Mouse (Mus musculus) kidney, embryonic 16.5 days (tissue): ENCODE data around the gene Nedd8. TPM values are rescaled to one million over a fixed set of nuclear protein-coding genes. Genes with fewer than 3 reads are reported as not detected.

Experiments
- ATAC-seq: fragments of 200-750 bp; cut with Nextera tagmentation; 2 replicates; pipeline ENCODE4 v1.8.0; 2017; ENCODE audit warnings: moderate TSS enrichment; ENCODE audit not compliant: low FRiP score, low TSS enrichment
- H3K27ac ChIP-seq: fragments of 300-500 bp; sonication (generic); 2 replicates; pipeline ENCODE4 v1.5.1; 2014; ENCODE audit warnings: low read length
- H3K27me3 ChIP-seq: fragments of 300-500 bp; sonication (generic); 2 replicates; pipeline ENCODE4 v1.6.1; 2014; ENCODE audit warnings: low read length, control low read depth, mixed read lengths; ENCODE audit not compliant: insufficient read depth
- H3K36me3 ChIP-seq: fragments of 300-500 bp; sonication (generic); 2 replicates; pipeline ENCODE4 v1.6.1; 2014; ENCODE audit warnings: low read length, control low read depth, mixed read lengths; ENCODE audit not compliant: insufficient read depth
- H3K4me1 ChIP-seq: fragments of 300-500 bp; sonication (generic); 2 replicates; pipeline ENCODE4 v1.6.1; 2014; ENCODE audit warnings: low read length, control low read depth, mixed read lengths; ENCODE audit not compliant: insufficient read depth
- H3K4me2 ChIP-seq: fragments of 300-500 bp; sonication (generic); replicated peaks from 2 replicates; pipeline ENCODE4 v1.6.1; 2014; ENCODE audit warnings: low read depth, low read length
- H3K4me3 ChIP-seq: fragments of 300-500 bp; sonication (generic); 2 replicates; pipeline ENCODE4 v1.5.1; 2014; ENCODE audit warnings: mild to moderate bottlenecking, low read length
- H3K9ac ChIP-seq: fragments of 300-500 bp; sonication (generic); replicated peaks from 2 replicates; pipeline ENCODE4 v1.6.1; 2014; ENCODE audit warnings: low read length
- H3K9me3 ChIP-seq: fragments of 300-500 bp; sonication (generic); 2 replicates; pipeline ENCODE4 v1.6.1; 2016; ENCODE audit warnings: low read length, control low read depth
- WGBS: fragments of 180-500 bp; shearing (Covaris S2); extraction: QIAGEN DNeasy Blood & Tissue Kit; methylation state at CpG from one replicate; pipeline ENCODE4 v1.1.7; 2014; 5-methylcytosine and 5-hydroxymethylcytosine counted together
- polyA plus RNA-seq: library from polyadenylated mRNA; unstranded; fragments of >200 nt; fragmentation: Nextera tagmentation; extraction: Ambion mirVana; gene quantifications from 2 replicates; pipeline ENCODE4 v1.2.1, GENCODE M21; 2015

Nedd8 gene
- polyA plus RNA-seq, 1 experiment from 2014 or later: 514 TPM

DNA sequence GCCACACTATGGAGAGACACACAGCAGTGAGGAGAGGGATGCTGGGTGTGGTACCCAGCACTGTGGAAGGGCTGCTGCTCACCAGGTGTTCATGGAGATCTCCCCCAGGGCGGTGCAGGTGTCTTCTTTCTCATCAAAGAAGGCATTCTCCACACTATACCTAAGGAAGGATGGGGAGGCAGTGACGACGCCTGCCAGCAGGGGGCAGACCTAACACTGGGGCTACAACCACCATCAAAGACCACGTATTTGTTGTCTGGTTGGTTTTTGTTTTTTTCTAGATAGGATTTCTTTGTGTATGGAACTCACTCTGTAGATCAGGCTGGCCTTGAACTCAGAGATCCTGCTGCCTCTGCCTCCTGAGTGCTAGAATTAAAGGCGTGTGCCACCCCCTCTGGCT, 42.6 kb downstream of the Nedd8 start:
- no peak overlapping the region for H3K9ac ChIP-seq
- H3K4me3 ChIP-seq: no peak overlapping the region
- H3K4me1 ChIP-seq: peaks cover 1% of the 10 kb centered on the region
- no peak for ATAC-seq
- H3K9me3 ChIP-seq: no peaks in the 10 kb centered on the region
- no peak overlapping the region for H3K27ac ChIP-seq
- H3K36me3 ChIP-seq: peaks cover 88% of the 10 kb centered on the region
- H3K27me3 ChIP-seq: no peaks in the 10 kb centered on the region
- WGBS: 60% methylated on average over 5 of the region's 5 CpGs
- H3K4me2 ChIP-seq: no peak overlapping the region

DNA sequence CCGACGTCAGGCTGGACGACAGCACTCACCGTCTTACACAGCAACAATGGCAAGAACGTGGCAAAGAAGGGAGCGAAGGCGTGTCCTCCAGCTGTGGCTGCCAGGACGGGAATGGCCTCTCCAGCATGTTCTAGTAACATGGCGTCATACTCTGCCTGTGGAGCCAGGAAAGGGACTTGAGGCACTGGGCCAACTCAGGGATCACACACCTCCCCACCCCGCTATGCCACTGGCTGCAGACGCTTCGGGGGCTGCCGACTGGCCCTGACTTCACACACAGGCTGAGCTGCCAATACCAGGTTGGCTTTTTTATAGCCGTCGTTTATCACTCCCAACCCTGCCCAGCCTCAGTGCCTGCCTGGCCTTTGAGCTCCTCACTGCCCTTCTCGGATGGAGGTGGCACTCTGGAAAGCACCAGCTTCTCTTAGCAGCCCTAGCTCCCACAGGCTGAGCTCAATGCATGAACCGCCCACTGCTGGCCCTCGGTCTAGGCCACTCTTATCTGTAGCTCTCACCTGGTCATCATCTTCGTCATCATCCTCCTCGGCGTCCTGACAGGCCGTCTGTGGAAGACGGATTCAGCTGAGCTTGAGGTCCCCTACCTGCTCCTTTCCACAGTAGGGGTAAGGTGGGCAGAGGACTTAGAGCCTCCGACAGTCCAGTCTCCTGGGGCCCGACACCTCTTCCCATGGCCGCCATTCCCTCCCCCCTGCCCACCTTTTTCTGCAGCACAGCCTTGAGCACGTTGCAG, 43.7 kb downstream of the Nedd8 start:
- H3K36me3 ChIP-seq: peaks cover 93% of the 10 kb centered on the region
- H3K4me3 ChIP-seq: no peak overlapping the region
- H3K27me3 ChIP-seq: no peaks in the 10 kb centered on the region
- no peak overlapping the region for H3K9ac ChIP-seq
- no peak overlapping the region for H3K4me2 ChIP-seq
- WGBS: 76% methylated on average over 27 of the region's 27 CpGs
- H3K4me1 ChIP-seq: no peaks in the 10 kb centered on the region
- no peak for ATAC-seq
- H3K9me3 ChIP-seq: no peaks in the 10 kb centered on the region
- H3K27ac ChIP-seq: no peak overlapping the region

DNA sequence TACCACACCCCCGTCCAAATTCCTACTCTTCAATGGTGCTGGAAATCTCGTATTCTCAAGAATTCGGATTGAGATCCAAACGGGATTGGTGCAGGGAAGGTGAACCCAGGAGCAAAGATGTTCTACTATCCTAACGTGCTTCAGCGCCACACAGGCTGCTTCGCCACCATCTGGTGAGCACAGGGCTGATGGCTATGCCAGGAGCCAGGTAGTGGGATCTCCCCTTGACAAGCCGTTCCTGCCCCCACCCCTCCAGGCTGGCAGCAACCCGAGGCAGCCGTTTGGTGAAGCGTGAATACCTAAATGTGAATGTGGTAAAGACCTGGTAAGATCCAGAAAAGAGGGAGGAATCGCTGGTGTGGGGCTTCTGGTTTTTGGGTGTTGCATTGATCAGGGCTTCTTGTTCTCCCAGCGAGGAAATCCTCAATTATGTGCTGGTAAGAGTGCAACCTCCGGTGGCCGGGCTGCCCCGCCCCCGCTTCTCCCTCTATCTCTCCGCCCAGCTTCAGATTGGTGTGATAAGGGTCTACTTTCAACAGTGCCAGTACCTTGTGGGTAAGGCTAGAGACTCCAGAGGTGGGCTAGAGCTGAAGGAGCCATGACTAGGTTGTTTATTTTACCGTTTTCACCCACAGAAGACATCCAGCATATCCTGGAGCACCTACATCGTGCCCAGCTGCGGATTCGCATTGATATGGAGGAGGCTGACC, 53.3 kb downstream of the Nedd8 start:
- peak overlapping the region; percentile 18 for H3K9ac ChIP-seq
- H3K27ac ChIP-seq: peak overlapping the region; percentile 13; the same call in 1 of the 2 replicates
- H3K9me3 ChIP-seq: no peaks in the 10 kb centered on the region
- peak; percentile 43; the same call in 1 of the 2 replicates for ATAC-seq
- peaks cover 3% of the 10 kb centered on the region; the same call in 1 of the 2 replicates for H3K36me3 ChIP-seq
- 38% methylated on average over 22 of the region's 22 CpGs for WGBS
- 0 out of 2 replicates have a peak, but pooled peaks cover 5% of the 10 kb centered on the region for H3K4me1 ChIP-seq
- peak overlapping the region; percentile 38 for H3K4me3 ChIP-seq
- no peaks in the 10 kb centered on the region for H3K27me3 ChIP-seq
- H3K4me2 ChIP-seq: peak overlapping the region; percentile 49

GRCm38 (mm10) chr14:55617822-55618221, 54.1 kb downstream of the Nedd8 start, which contains the start of gene Rec8:
Gene Rec8, plus strand, starts transcription at chr14:55618037.
- Histone ChIP-seq H3K4me1 (0 out of 2 replicates have a peak, but pooled peaks cover 5% of the 10 kb centered on the region), H3K27ac (peak within 1 kb of the TSS; percentile 13; the same call in 1 of the 2 replicates), H3K27me3 (no peaks in the 10 kb centered on the region), H3K4me2 (peak within 1 kb of the TSS; percentile 49), H3K4me3 (peak within 1 kb of the TSS; percentile 38), H3K9ac (peak within 1 kb of the TSS; percentile 18), H3K36me3 (no peaks in the 10 kb centered on the region), H3K9me3 (no peaks in the 10 kb centered on the region)
- peak; percentile 90 for ATAC-seq
- 18% methylated on average over 21 of the region's 21 CpGs for WGBS

DNA sequence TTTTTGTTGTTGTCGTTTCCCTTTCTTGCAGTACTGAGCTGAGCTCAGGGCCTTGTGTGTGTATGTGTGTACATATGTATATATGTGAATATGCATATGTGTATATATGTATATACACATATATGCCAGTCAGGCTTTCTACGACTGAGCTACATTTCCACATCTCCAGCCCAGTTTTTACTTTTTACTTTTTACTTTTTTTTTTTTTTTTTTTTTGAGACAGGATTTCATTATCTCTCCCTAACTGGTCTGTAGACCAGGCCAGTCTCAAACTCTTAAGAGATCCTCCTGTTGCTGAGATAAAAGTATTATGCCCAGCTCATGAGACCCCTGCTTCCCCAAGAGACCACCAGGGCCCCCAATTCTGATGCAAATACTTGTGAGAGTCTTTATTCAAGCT, 55.1 kb downstream of the Nedd8 start:
- Histone ChIP-seq H3K9ac (no peak overlapping the region), H3K27ac (no peak overlapping the region), H3K9me3 (no peaks in the 10 kb centered on the region), H3K4me2 (no peak overlapping the region), H3K36me3 (no peaks in the 10 kb centered on the region), H3K4me1 (0 out of 2 replicates have a peak, but pooled peaks cover 5% of the 10 kb centered on the region), H3K4me3 (no peak overlapping the region), H3K27me3 (no peaks in the 10 kb centered on the region)
- 80% methylated on average over 2 of the region's 2 CpGs for WGBS
- no peak for ATAC-seq

- Histone ChIP-seq H3K4me2 (no peak overlapping the region), H3K9me3 (no peaks in the 10 kb centered on the region), H3K27me3 (no peaks in the 10 kb centered on the region), H3K27ac (no peak overlapping the region), H3K9ac (no peak overlapping the region), H3K4me1 (0 out of 2 replicates have a peak, but pooled peaks cover 5% of the 10 kb centered on the region), H3K36me3 (no peaks in the 10 kb centered on the region), H3K4me3 (no peak overlapping the region)
- ATAC-seq: no peak
- WGBS: 40% methylated on average over 2 of the region's 2 CpGs
Measured at GRCm38 (mm10) chr14:55615876-55616275, 56.0 kb downstream of the Nedd8 start.

GRCm38 (mm10) chr14:55614565-55615178, 57.3 kb downstream of the Nedd8 start:
- 0 out of 2 replicates have a peak, but pooled peaks cover 5% of the 10 kb centered on the region for H3K4me1 ChIP-seq
- no peaks in the 10 kb centered on the region for H3K9me3 ChIP-seq
- H3K36me3 ChIP-seq: no peaks in the 10 kb centered on the region
- H3K4me3 ChIP-seq: no peak overlapping the region
- H3K4me2 ChIP-seq: no peak overlapping the region
- WGBS: 82% methylated on average over 7 of the region's 7 CpGs
- H3K27me3 ChIP-seq: no peaks in the 10 kb centered on the region
- no peak overlapping the region for H3K27ac ChIP-seq
- no peak overlapping the region for H3K9ac ChIP-seq
- no peak for ATAC-seq

GRCm38 (mm10) chr14:55613346-55613745, 58.6 kb downstream of the Nedd8 start:
- H3K27me3 ChIP-seq: no peaks in the 10 kb centered on the region
- H3K9me3 ChIP-seq: no peaks in the 10 kb centered on the region
- no peak overlapping the region for H3K4me3 ChIP-seq
- no peak for ATAC-seq
- 58% methylated on average over 6 of the region's 6 CpGs for WGBS
- no peak overlapping the region for H3K4me2 ChIP-seq
- H3K36me3 ChIP-seq: peaks cover 8% of the 10 kb centered on the region; the same call in 1 of the 2 replicates
- H3K9ac ChIP-seq: no peak overlapping the region
- H3K4me1 ChIP-seq: 0 out of 2 replicates have a peak, but pooled peaks cover 5% of the 10 kb centered on the region
- no peak overlapping the region for H3K27ac ChIP-seq
